Mouse (Mus musculus): ENCODE results near the gene Mctp2.

GRCm38 (mm10) chr7:72209296-72209695 lies 97.1 kb downstream of the Mctp2 start:
- no peak for TF ChIP-seq CTCF (IDR thresholded peaks at IDR 0.05; ENCODE audit: extremely low read depth, insufficient read length, insufficient replicate concordance, low read depth, low read length)
- TF ChIP-seq POLR2A (IDR thresholded peaks at IDR 0.05; ENCODE audit: low read depth, low read length): no peak
